In genomic region chr15:85408790-85409189, GRCm38 (mm10) we compare ENCODE assay signal across 9 mouse cellular contexts.
DNase-seq lines count a peak whose midpoint lies in the region; ATAC-seq and TF ChIP-seq lines count a peak whose summit lies in the region.
"Had no signal": no experiment of that assay in that cellular context is flagged by ENCODE, and none has a peak within 500 bp of the region (broad histone marks: within the 10 kb centered on the region; RNA-seq: fewer than 3 reads in every experiment).

No protein-coding gene starts in this region.

- peaks cover 10% of the 10 kb centered on the region for H3K4me1 ChIP-seq in heart, postnatal 0 days (ENCODE audit: control insufficient read depth, insufficient read depth)

- no peak for TF ChIP-seq CTCF in heart, postnatal 0 days (IDR thresholded peaks at IDR 0.05; ENCODE audit: low read depth)

- intact Hi-C loops in left cerebral cortex, postnatal 14 days (cut with DNase I) = no loop called here

- no peak for ATAC-seq in heart, postnatal 0 days (ENCODE audit: insufficient read depth, low read depth)
- ATAC-seq in megakaryocyte, adult 5-6 weeks (ENCODE audit: poor library complexity, severe bottlenecking) = no peak

- TF ChIP-seq EP300 in heart, postnatal 0 days (IDR thresholded peaks at IDR 0.05; ENCODE audit: low read depth) = no peak

- H3K9ac ChIP-seq in heart, postnatal 0 days (replicated peaks; ENCODE audit: low read depth, low read length) = no peak overlapping the region

- no peaks in the 10 kb centered on the region for H3K36me3 ChIP-seq in heart, postnatal 0 days (replicated peaks; ENCODE audit: control insufficient read depth, insufficient read depth, low read length)

- H3K4me3 ChIP-seq in heart, postnatal 0 days (ENCODE audit: low read depth, low read length) = no peak overlapping the region

- WGBS in heart, postnatal 0 days = 77% methylated on average over 5 of the region's 5 CpGs

- no peak for DNase-seq in heart, postnatal 0 days (ENCODE audit: low spot score)
- no peak for DNase-seq in heart, adult 9 months (ENCODE audit: low spot score in 2 of 2)
- DNase-seq in right cerebral cortex, adult 18-20 months = peak; percentile 22
- no peak for DNase-seq in right cerebral cortex, adult 2 months (ENCODE audit: low spot score in 2 of 2)
- DNase-seq in cerebellum, postnatal 36 days = peak; percentile 59 to 63
- DNase-seq in left cerebral cortex, postnatal 14 days (ENCODE audit: low spot score in 2 of 2) = no peak
- DNase-seq: kidney, postnatal 10 days; retina, postnatal 1 day had no signal

- H3K27me3 ChIP-seq in heart, postnatal 0 days (ENCODE audit: control insufficient read depth, insufficient read depth, low read length) = no peaks in the 10 kb centered on the region

- peak overlapping the region; percentile 75; the same call in 1 of the 2 replicates for H3K27ac ChIP-seq in heart, postnatal 0 days (ENCODE audit: low read depth)

- no peaks in the 10 kb centered on the region for H3K9me3 ChIP-seq in heart, postnatal 0 days (replicated peaks; ENCODE audit: control insufficient read depth, low read length)

- H3K4me2 ChIP-seq in heart, postnatal 0 days (ENCODE audit: low read depth, low read length) = peak overlapping the region; percentile 9; the same call in 1 of the 2 replicates

Comparison
In these comparisons a context has a peak if more than half of its experiments do, and no peak if none do; other contexts are left out.
1. DNase-seq: peak in right cerebral cortex, adult 18-20 months (single experiment) and cerebellum, postnatal 36 days (2 of 2); none in heart, postnatal 0 days (single experiment), heart, adult 9 months (0 of 2), right cerebral cortex, adult 2 months (0 of 2) and left cerebral cortex, postnatal 14 days (0 of 2).